Mouse (Mus musculus) liver, adult (tissue): Measurements from ENCODE around the gene Ubtd1.

ENCODE experiments used
- GATA4 ChIP-seq: IDR thresholded peaks from 2 replicates; pipeline ENCODE4 v1.6.1; 2014; ENCODE audit warnings: mild to moderate bottlenecking, low read length; ENCODE audit not compliant: insufficient replicate concordance

The Ubtd1 gene

GRCm38 (mm10) chr19:42006568-42006967, 25.0 kb downstream of the Ubtd1 start:
- no peak for TF ChIP-seq GATA4

GRCm38 (mm10) chr19:42008586-42008985, 27.0 kb downstream of the Ubtd1 start:
- no peak for TF ChIP-seq GATA4

- no peak for TF ChIP-seq GATA4
Observed at GRCm38 (mm10) chr19:42009067-42009466, 27.5 kb downstream of the Ubtd1 start.

- TF ChIP-seq GATA4 = no peak
Observed at GRCm38 (mm10) chr19:42010436-42010835, 28.9 kb downstream of the Ubtd1 start.

- TF ChIP-seq GATA4 = no peak
Observed at GRCm38 (mm10) chr19:42011123-42011522, 29.6 kb downstream of the Ubtd1 start.

GRCm38 (mm10) chr19:42014231-42014825, 32.8 kb downstream of the Ubtd1 start:
- TF ChIP-seq GATA4 = no peak

GRCm38 (mm10) chr19:42015001-42015400, 33.4 kb downstream of the Ubtd1 start:
- TF ChIP-seq GATA4 = no peak

GRCm38 (mm10) chr19:42016251-42016650, 34.7 kb downstream of the Ubtd1 start:
- TF ChIP-seq GATA4 = no peak

- TF ChIP-seq GATA4 = no peak
Observed at GRCm38 (mm10) chr19:42016840-42017239, 35.3 kb downstream of the Ubtd1 start.

GRCm38 (mm10) chr19:42017399-42018247, 36.1 kb downstream of the Ubtd1 start:
- peak; percentile 15; the same call in 1 of the 2 replicates for TF ChIP-seq GATA4

GRCm38 (mm10) chr19:42019011-42019522, 37.5 kb downstream of the Ubtd1 start:
- TF ChIP-seq GATA4 = no peak

GRCm38 (mm10) chr19:42021681-42022541, 40.3 kb downstream of the Ubtd1 start:
- no peak for TF ChIP-seq GATA4

- TF ChIP-seq GATA4 = no peak
Observed at GRCm38 (mm10) chr19:42022542-42022848, 40.9 kb downstream of the Ubtd1 start.

- no peak for TF ChIP-seq GATA4
Observed at GRCm38 (mm10) chr19:42026158-42026557, 44.6 kb downstream of the Ubtd1 start.

GRCm38 (mm10) chr19:42031112-42031511, 49.5 kb downstream of the Ubtd1 start:
- no peak for TF ChIP-seq GATA4
